Mouse (Mus musculus): ENCODE measurements around the gene Gbx1. TPM values are rescaled to one million over a fixed set of nuclear protein-coding genes. Genes with fewer than 3 reads are reported as not detected.
A peak's percentile ranks its signal among the peaks of the same experiment; 100 is the strongest.

Gene Gbx1
- polyA plus RNA-seq, 1 experiment from 2014 or later: 0.02 TPM

- Histone ChIP-seq H3K4me1 (replicated peaks; ENCODE audit: control insufficient read depth, insufficient read depth) (no peaks in the 10 kb centered on the region), H3K4me2 (replicated peaks; ENCODE audit: low read depth) (peak overlapping the region; percentile 37; the same call in 1 of the 2 replicates), H3K4me3 (ENCODE audit: low read depth, low read length) (no peak overlapping the region), H3K9ac (ENCODE audit: low read length) (no peak overlapping the region), H3K27me3 (ENCODE audit: control insufficient read depth, insufficient read depth, low read length) (no peaks in the 10 kb centered on the region), H3K9me3 (ENCODE audit: control insufficient read depth, low read length) (no peaks in the 10 kb centered on the region), H3K36me3 (ENCODE audit: control insufficient read depth, insufficient read depth, low read length) (no peaks in the 10 kb centered on the region), H3K27ac (replicated peaks) (no peak overlapping the region)
- DNase-seq (ENCODE audit: low spot score) (no peak), ATAC-seq (ENCODE audit: low FRiP score, low TSS enrichment) (no peak)
- TF ChIP-seq CTCF (IDR thresholded peaks at IDR 0.05; ENCODE audit: low read depth) (no peak), EP300 (optimal IDR thresholded peaks at IDR 0.05) (no peak)
- WGBS: 56% methylated on average over 2 of the region's 2 CpGs
Observed at GRCm38 (mm10) chr5:24551317-24551688, 24.3 kb upstream of the Gbx1 start.

- Histone ChIP-seq H3K9me3 (ENCODE audit: control insufficient read depth, low read length) (no peaks in the 10 kb centered on the region), H3K4me2 (replicated peaks; ENCODE audit: low read depth) (peak overlapping the region; percentile 37; the same call in 1 of the 2 replicates), H3K4me1 (replicated peaks; ENCODE audit: control insufficient read depth, insufficient read depth) (no peaks in the 10 kb centered on the region), H3K9ac (ENCODE audit: low read length) (no peak overlapping the region), H3K27ac (replicated peaks) (no peak overlapping the region), H3K27me3 (ENCODE audit: control insufficient read depth, insufficient read depth, low read length) (no peaks in the 10 kb centered on the region), H3K36me3 (ENCODE audit: control insufficient read depth, insufficient read depth, low read length) (no peaks in the 10 kb centered on the region), H3K4me3 (ENCODE audit: low read depth, low read length) (no peak overlapping the region)
- WGBS: 26% methylated on average over 26 of the region's 26 CpGs
- DNase-seq (ENCODE audit: low spot score) (peak; percentile 47), ATAC-seq (ENCODE audit: low FRiP score, low TSS enrichment) (peak; percentile 37; the same call in 1 of the 2 replicates)
- TF ChIP-seq CTCF (IDR thresholded peaks at IDR 0.05; ENCODE audit: low read depth) (no peak), EP300 (optimal IDR thresholded peaks at IDR 0.05) (no peak)
Observed at GRCm38 (mm10) chr5:24550598-24551316, 23.8 kb upstream of the Gbx1 start.

GRCm38 (mm10) chr5:24542643-24543042 is 15.6 kb upstream of the Gbx1 start:
- no peaks in the 10 kb centered on the region for H3K9me3 ChIP-seq (ENCODE audit: control insufficient read depth, low read length)
- H3K36me3 ChIP-seq (ENCODE audit: control insufficient read depth, insufficient read depth, low read length): no peaks in the 10 kb centered on the region
- 77% methylated on average over 7 of the region's 7 CpGs for WGBS
- H3K27me3 ChIP-seq (ENCODE audit: control insufficient read depth, insufficient read depth, low read length): no peaks in the 10 kb centered on the region
- peaks cover 5% of the 10 kb centered on the region; the same call in 1 of the 2 replicates for H3K4me1 ChIP-seq (replicated peaks; ENCODE audit: control insufficient read depth, insufficient read depth)
- no peak overlapping the region for H3K4me3 ChIP-seq (ENCODE audit: low read depth, low read length)
- ATAC-seq (ENCODE audit: low FRiP score, low TSS enrichment) (no peak), DNase-seq (ENCODE audit: low spot score) (no peak)
- TF ChIP-seq CTCF (IDR thresholded peaks at IDR 0.05; ENCODE audit: low read depth) (no peak), EP300 (optimal IDR thresholded peaks at IDR 0.05) (no peak)
- no peak overlapping the region for H3K9ac ChIP-seq (ENCODE audit: low read length)
- no peak overlapping the region for H3K4me2 ChIP-seq (replicated peaks; ENCODE audit: low read depth)
- H3K27ac ChIP-seq (replicated peaks): no peak overlapping the region

GRCm38 (mm10) chr5:24541144-24541569 is 14.2 kb upstream of the Gbx1 start:
- no peaks in the 10 kb centered on the region for H3K9me3 ChIP-seq (ENCODE audit: control insufficient read depth, low read length)
- peak overlapping the region; percentile 44 for H3K4me2 ChIP-seq (replicated peaks; ENCODE audit: low read depth)
- H3K36me3 ChIP-seq (ENCODE audit: control insufficient read depth, insufficient read depth, low read length): no peaks in the 10 kb centered on the region
- ATAC-seq (ENCODE audit: low FRiP score, low TSS enrichment) (no peak), DNase-seq (ENCODE audit: low spot score) (no peak)
- H3K4me3 ChIP-seq (ENCODE audit: low read depth, low read length): no peak overlapping the region
- no peak overlapping the region for H3K27ac ChIP-seq (replicated peaks)
- peaks cover 5% of the 10 kb centered on the region; the same call in 1 of the 2 replicates for H3K4me1 ChIP-seq (replicated peaks; ENCODE audit: control insufficient read depth, insufficient read depth)
- 0 out of 2 replicates have a peak overlapping the region, but pooled peaks have one; percentile 8 for H3K9ac ChIP-seq (ENCODE audit: low read length)
- 13% methylated on average over 6 of the region's 6 CpGs for WGBS
- TF ChIP-seq CTCF (IDR thresholded peaks at IDR 0.05; ENCODE audit: low read depth) (no peak), EP300 (optimal IDR thresholded peaks at IDR 0.05) (no peak)
- H3K27me3 ChIP-seq (ENCODE audit: control insufficient read depth, insufficient read depth, low read length): no peaks in the 10 kb centered on the region

GRCm38 (mm10) chr5:24540387-24541143 is 13.6 kb upstream of the Gbx1 start, which contains the start of gene Asb10:
Gene Asb10 (minus strand): TSS chr5:24540978.
- Histone ChIP-seq H3K9ac (ENCODE audit: low read length) (0 out of 2 replicates have a peak within 1 kb of the TSS, but pooled peaks have one; percentile 13), H3K36me3 (ENCODE audit: control insufficient read depth, insufficient read depth, low read length) (no peaks in the 10 kb centered on the region), H3K4me1 (replicated peaks; ENCODE audit: control insufficient read depth, insufficient read depth) (peaks cover 5% of the 10 kb centered on the region; the same call in 1 of the 2 replicates), H3K27ac (replicated peaks) (no peak within 1 kb of the TSS), H3K4me3 (ENCODE audit: low read depth, low read length) (peak within 1 kb of the TSS; percentile 10; the same call in 1 of the 2 replicates), H3K9me3 (ENCODE audit: control insufficient read depth, low read length) (no peaks in the 10 kb centered on the region), H3K4me2 (replicated peaks; ENCODE audit: low read depth) (peak within 1 kb of the TSS; percentile 44), H3K27me3 (ENCODE audit: control insufficient read depth, insufficient read depth, low read length) (no peaks in the 10 kb centered on the region)
- ATAC-seq (ENCODE audit: low FRiP score, low TSS enrichment) (peak; percentile 57), DNase-seq (ENCODE audit: low spot score) (peak; percentile 64)
- TF ChIP-seq EP300 (optimal IDR thresholded peaks at IDR 0.05): no peak
- no peak for TF ChIP-seq CTCF (IDR thresholded peaks at IDR 0.05; ENCODE audit: low read depth)
- 27% methylated on average over 13 of the region's 14 CpGs for WGBS

All from stomach, postnatal 0 days (tissue).